Mouse (Mus musculus): ENCODE data around the gene Mapk14. TPM values are rescaled to one million over a fixed set of nuclear protein-coding genes. Genes with fewer than 3 reads are reported as not detected.

Mapk14 gene
- polyA plus RNA-seq, 1 experiment from 2014 or later = 62.6 TPM

GRCm38 (mm10) chr17:28682311-28683084 lies 8.6 kb upstream of the Mapk14 start:
- Histone ChIP-seq H3K27me3 (replicated peaks; ENCODE audit: control insufficient read depth, insufficient read depth, low read length) (no peaks in the 10 kb centered on the region), H3K4me2 (ENCODE audit: low read length) (no peak overlapping the region), H3K27ac (ENCODE audit: low read depth) (no peak overlapping the region), H3K4me1 (replicated peaks; ENCODE audit: control insufficient read depth, insufficient read depth, low read length) (no peaks in the 10 kb centered on the region), H3K36me3 (ENCODE audit: control insufficient read depth, insufficient read depth, low read length) (no peaks in the 10 kb centered on the region), H3K4me3 (ENCODE audit: low read depth, low read length) (no peak overlapping the region), H3K9ac (ENCODE audit: low read length) (no peak overlapping the region), H3K9me3 (ENCODE audit: control insufficient read depth, low read length) (no peaks in the 10 kb centered on the region)
- DNase-seq (ENCODE audit: low spot score) = no peak
- 84% methylated on average over 13 of the region's 13 CpGs for WGBS
- ATAC-seq (replicated peaks; ENCODE audit: low FRiP score, low TSS enrichment, low read depth) = no peak

GRCm38 (mm10) chr17:28683601-28684000 lies 7.5 kb upstream of the Mapk14 start:
- WGBS = 68% methylated on average over 1 of the region's 1 CpGs
- Histone ChIP-seq H3K4me1 (replicated peaks; ENCODE audit: control insufficient read depth, insufficient read depth, low read length) (no peaks in the 10 kb centered on the region), H3K27me3 (replicated peaks; ENCODE audit: control insufficient read depth, insufficient read depth, low read length) (peaks cover 3% of the 10 kb centered on the region; the same call in 1 of the 2 replicates), H3K4me2 (ENCODE audit: low read length) (no peak overlapping the region), H3K4me3 (ENCODE audit: low read depth, low read length) (no peak overlapping the region), H3K9me3 (ENCODE audit: control insufficient read depth, low read length) (no peaks in the 10 kb centered on the region), H3K27ac (ENCODE audit: low read depth) (no peak overlapping the region), H3K36me3 (ENCODE audit: control insufficient read depth, insufficient read depth, low read length) (no peaks in the 10 kb centered on the region), H3K9ac (ENCODE audit: low read length) (no peak overlapping the region)
- ATAC-seq (replicated peaks; ENCODE audit: low FRiP score, low TSS enrichment, low read depth) (no peak), DNase-seq (ENCODE audit: low spot score) (no peak)

GRCm38 (mm10) chr17:28684631-28685030 lies 6.5 kb upstream of the Mapk14 start:
- Histone ChIP-seq H3K36me3 (ENCODE audit: control insufficient read depth, insufficient read depth, low read length) (no peaks in the 10 kb centered on the region), H3K4me2 (ENCODE audit: low read length) (no peak overlapping the region), H3K9me3 (ENCODE audit: control insufficient read depth, low read length) (no peaks in the 10 kb centered on the region), H3K4me3 (ENCODE audit: low read depth, low read length) (no peak overlapping the region), H3K27me3 (replicated peaks; ENCODE audit: control insufficient read depth, insufficient read depth, low read length) (peaks cover 3% of the 10 kb centered on the region; the same call in 1 of the 2 replicates), H3K27ac (ENCODE audit: low read depth) (no peak overlapping the region), H3K4me1 (replicated peaks; ENCODE audit: control insufficient read depth, insufficient read depth, low read length) (peaks cover 5% of the 10 kb centered on the region), H3K9ac (ENCODE audit: low read length) (no peak overlapping the region)
- WGBS = 87% methylated on average over 19 of the region's 19 CpGs
- no peak for DNase-seq (ENCODE audit: low spot score)
- ATAC-seq (replicated peaks; ENCODE audit: low FRiP score, low TSS enrichment, low read depth) = no peak

GRCm38 (mm10) chr17:28687354-28687753 lies 3.8 kb upstream of the Mapk14 start:
- DNase-seq (ENCODE audit: low spot score) (no peak), ATAC-seq (replicated peaks; ENCODE audit: low FRiP score, low TSS enrichment, low read depth) (no peak)
- Histone ChIP-seq H3K9ac (ENCODE audit: low read length) (no peak overlapping the region), H3K4me2 (ENCODE audit: low read length) (no peak overlapping the region), H3K27me3 (replicated peaks; ENCODE audit: control insufficient read depth, insufficient read depth, low read length) (peaks cover 3% of the 10 kb centered on the region; the same call in 1 of the 2 replicates), H3K9me3 (ENCODE audit: control insufficient read depth, low read length) (no peaks in the 10 kb centered on the region), H3K36me3 (ENCODE audit: control insufficient read depth, insufficient read depth, low read length) (no peaks in the 10 kb centered on the region), H3K27ac (ENCODE audit: low read depth) (no peak overlapping the region), H3K4me3 (ENCODE audit: low read depth, low read length) (no peak overlapping the region), H3K4me1 (replicated peaks; ENCODE audit: control insufficient read depth, insufficient read depth, low read length) (peaks cover 6% of the 10 kb centered on the region)
- WGBS = 37% methylated on average over 4 of the region's 4 CpGs

- Histone ChIP-seq H3K4me1 (replicated peaks; ENCODE audit: control insufficient read depth, insufficient read depth, low read length) (peaks cover 22% of the 10 kb centered on the region), H3K9ac (ENCODE audit: low read length) (peak within 1 kb of the TSS; percentile 53), H3K9me3 (ENCODE audit: control insufficient read depth, low read length) (no peaks in the 10 kb centered on the region), H3K36me3 (ENCODE audit: control insufficient read depth, insufficient read depth, low read length) (no peaks in the 10 kb centered on the region; the same call in 1 of the 2 replicates), H3K27ac (ENCODE audit: low read depth) (peak within 1 kb of the TSS; percentile 95), H3K4me2 (ENCODE audit: low read length) (peak within 1 kb of the TSS; percentile 80), H3K4me3 (ENCODE audit: low read depth, low read length) (peak within 1 kb of the TSS; percentile 99), H3K27me3 (replicated peaks; ENCODE audit: control insufficient read depth, insufficient read depth, low read length) (peaks cover 3% of the 10 kb centered on the region; the same call in 1 of the 2 replicates)
- 9% methylated on average over 40 of the region's 40 CpGs for WGBS
- ATAC-seq (replicated peaks; ENCODE audit: low FRiP score, low TSS enrichment, low read depth) = no peak
- DNase-seq (ENCODE audit: low spot score) = no peak
Measured at GRCm38 (mm10) chr17:28689586-28690283, 1.4 kb upstream of the Mapk14 start, which contains the start of gene Slc26a8. Gene Slc26a8 (minus strand): TSS chr17:28690233.

GRCm38 (mm10) chr17:28691687-28692340 lies 685 bp downstream of the Mapk14 start:
- under 1% methylated on average over 47 of the region's 53 CpGs for WGBS
- ATAC-seq (replicated peaks; ENCODE audit: low FRiP score, low TSS enrichment, low read depth) = peak; percentile 47
- peaks cover 38% of the 10 kb centered on the region for H3K4me1 ChIP-seq (replicated peaks; ENCODE audit: control insufficient read depth, insufficient read depth, low read length)
- H3K9ac ChIP-seq (ENCODE audit: low read length) = peak overlapping the region; percentile 88
- no peaks in the 10 kb centered on the region for H3K9me3 ChIP-seq (ENCODE audit: control insufficient read depth, low read length)
- peak overlapping the region; percentile 99 for H3K4me3 ChIP-seq (ENCODE audit: low read depth, low read length)
- DNase-seq (ENCODE audit: low spot score) = peak; percentile 85
- peak overlapping the region; percentile 95 for H3K27ac ChIP-seq (ENCODE audit: low read depth)
- peak overlapping the region; percentile 71 for H3K4me2 ChIP-seq (ENCODE audit: low read length)
- H3K27me3 ChIP-seq (replicated peaks; ENCODE audit: control insufficient read depth, insufficient read depth, low read length) = peaks cover 3% of the 10 kb centered on the region; the same call in 1 of the 2 replicates
- no peaks in the 10 kb centered on the region; the same call in 1 of the 2 replicates for H3K36me3 ChIP-seq (ENCODE audit: control insufficient read depth, insufficient read depth, low read length)

GRCm38 (mm10) chr17:28692341-28692710 lies 1.2 kb downstream of the Mapk14 start:
- peak overlapping the region; percentile 95 for H3K27ac ChIP-seq (ENCODE audit: low read depth)
- peaks cover 43% of the 10 kb centered on the region for H3K4me1 ChIP-seq (replicated peaks; ENCODE audit: control insufficient read depth, insufficient read depth, low read length)
- H3K9ac ChIP-seq (ENCODE audit: low read length) = peak overlapping the region; percentile 88
- peak overlapping the region; percentile 71 for H3K4me2 ChIP-seq (ENCODE audit: low read length)
- under 1% methylated on average over 18 of the region's 18 CpGs for WGBS
- H3K36me3 ChIP-seq (ENCODE audit: control insufficient read depth, insufficient read depth, low read length) = no peaks in the 10 kb centered on the region; the same call in 1 of the 2 replicates
- H3K4me3 ChIP-seq (ENCODE audit: low read depth, low read length) = peak overlapping the region; percentile 99
- ATAC-seq (replicated peaks; ENCODE audit: low FRiP score, low TSS enrichment, low read depth) = no peak
- H3K27me3 ChIP-seq (replicated peaks; ENCODE audit: control insufficient read depth, insufficient read depth, low read length) = peaks cover 3% of the 10 kb centered on the region; the same call in 1 of the 2 replicates
- no peak for DNase-seq (ENCODE audit: low spot score)
- H3K9me3 ChIP-seq (ENCODE audit: control insufficient read depth, low read length) = no peaks in the 10 kb centered on the region

- Histone ChIP-seq H3K4me1 (replicated peaks; ENCODE audit: control insufficient read depth, insufficient read depth, low read length) (peaks cover 48% of the 10 kb centered on the region), H3K9me3 (ENCODE audit: control insufficient read depth, low read length) (no peaks in the 10 kb centered on the region), H3K9ac (ENCODE audit: low read length) (peak overlapping the region; percentile 88), H3K36me3 (ENCODE audit: control insufficient read depth, insufficient read depth, low read length) (no peaks in the 10 kb centered on the region; the same call in 1 of the 2 replicates), H3K27me3 (replicated peaks; ENCODE audit: control insufficient read depth, insufficient read depth, low read length) (peaks cover 3% of the 10 kb centered on the region; the same call in 1 of the 2 replicates), H3K4me2 (ENCODE audit: low read length) (peak overlapping the region; percentile 71), H3K27ac (ENCODE audit: low read depth) (no peak overlapping the region), H3K4me3 (ENCODE audit: low read depth, low read length) (peak overlapping the region; percentile 99)
- no peak for ATAC-seq (replicated peaks; ENCODE audit: low FRiP score, low TSS enrichment, low read depth)
- 28% methylated on average over 3 of the region's 3 CpGs for WGBS
- no peak for DNase-seq (ENCODE audit: low spot score)
Measured at GRCm38 (mm10) chr17:28693086-28693485, 2.0 kb downstream of the Mapk14 start.
